Mouse (Mus musculus): ENCODE measurements around the gene Neurl1b.
A peak's percentile ranks its signal among the peaks of the same experiment; 100 is the strongest.

Gene Neurl1b

DNA sequence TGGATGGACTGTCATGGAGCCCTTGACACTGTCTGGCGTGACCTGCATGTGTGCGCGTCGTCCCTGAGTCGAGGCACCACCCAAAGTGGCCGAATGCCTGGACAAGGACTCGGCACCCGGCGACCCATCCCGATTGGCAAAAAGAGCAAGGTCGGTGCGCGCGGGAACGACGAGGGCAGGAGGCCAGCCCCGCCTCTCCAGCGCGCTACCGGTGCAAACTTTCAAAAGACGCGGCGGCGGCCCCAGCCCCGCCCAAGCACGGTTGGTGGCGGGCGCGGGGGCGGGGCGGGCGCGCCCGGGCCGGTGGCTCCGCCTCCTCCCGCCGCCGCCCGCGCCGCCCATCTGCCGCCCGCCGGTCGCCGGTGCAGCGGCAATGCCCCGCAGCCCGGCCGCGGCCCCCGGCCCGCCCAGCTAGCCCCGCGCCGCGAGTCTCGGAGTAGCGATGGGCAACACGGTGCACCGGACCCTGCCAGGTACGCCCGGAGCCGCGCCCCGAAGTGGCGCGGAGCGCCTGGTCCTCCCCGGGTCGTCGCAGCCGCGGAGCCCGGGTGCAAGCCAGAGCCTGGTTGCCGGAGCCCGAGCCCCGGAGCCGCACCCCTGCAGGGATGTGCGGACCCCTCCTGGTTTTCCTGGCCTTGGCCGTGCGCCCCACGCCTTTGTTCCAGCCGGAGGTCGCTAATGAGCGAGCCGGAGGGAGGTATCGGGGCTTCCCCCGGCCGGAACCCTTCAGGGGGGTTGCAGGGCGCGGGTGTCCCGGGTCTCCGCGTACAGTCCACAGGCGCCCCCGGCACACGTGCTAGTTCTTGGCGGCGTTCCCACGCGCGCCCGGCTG is at the start of gene Neurl1b:
Neurl1b (plus strand) TSS at position 307 of the 832 bp plus-strand sequence.
- peak; percentile 65 to 71 for DNase-seq (ENCODE audit: low spot score in 2 of 2)

DNA sequence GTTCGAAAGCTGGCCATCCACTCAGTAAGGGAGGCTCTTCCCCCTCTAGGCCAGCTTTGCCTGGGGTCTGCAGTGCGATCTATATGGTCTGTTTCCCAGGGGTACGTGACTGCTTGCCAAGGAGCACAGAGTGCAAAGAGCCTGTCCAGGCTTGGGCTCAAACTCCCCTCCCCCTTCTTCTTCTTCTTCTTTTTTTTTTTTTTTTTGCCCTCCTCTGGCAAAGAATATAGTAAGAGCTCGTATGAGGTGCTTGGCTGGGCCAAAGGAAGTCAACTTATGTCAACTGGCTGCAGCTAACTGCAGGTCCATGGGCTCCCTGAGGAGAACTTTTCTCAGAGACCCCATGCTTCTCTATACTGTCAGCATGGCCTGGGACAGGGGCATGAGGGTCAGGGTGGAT is 47.8 kb upstream of the Neurl1b start:
- no peak for DNase-seq (ENCODE audit: low spot score in 2 of 2)

DNA sequence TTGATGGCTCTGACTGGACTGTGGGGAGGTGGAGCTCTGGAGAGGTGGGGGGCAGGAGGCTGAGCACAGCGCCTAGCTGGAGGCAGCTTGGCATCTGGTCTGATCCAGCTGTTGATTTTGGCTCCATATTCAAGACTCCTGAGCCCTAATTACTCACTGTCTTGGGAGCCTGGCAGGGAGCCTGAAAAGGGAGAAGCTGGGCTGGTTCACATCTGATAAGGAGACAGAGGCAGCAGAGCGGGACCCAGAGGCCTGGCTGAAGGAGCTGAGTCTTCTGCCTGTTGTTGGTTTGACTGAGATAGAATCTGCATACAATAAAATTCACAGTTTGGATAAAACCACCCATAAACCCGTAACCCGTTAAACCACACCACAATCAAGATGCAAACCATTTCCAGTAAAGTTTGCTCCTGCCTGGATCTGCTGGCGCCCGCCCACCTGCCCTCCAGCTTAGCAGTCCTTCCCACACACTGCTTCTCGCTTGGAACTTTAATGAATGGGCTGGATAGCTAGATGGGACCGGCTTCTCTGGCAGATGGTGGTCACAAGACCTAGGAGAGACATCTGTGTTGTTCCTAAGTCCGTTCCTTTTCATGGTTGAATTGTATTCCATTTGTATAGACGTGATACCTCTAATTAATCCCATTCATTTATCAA is 46.2 kb upstream of the Neurl1b start:
- no peak for DNase-seq (ENCODE audit: low spot score in 2 of 2)

DNA sequence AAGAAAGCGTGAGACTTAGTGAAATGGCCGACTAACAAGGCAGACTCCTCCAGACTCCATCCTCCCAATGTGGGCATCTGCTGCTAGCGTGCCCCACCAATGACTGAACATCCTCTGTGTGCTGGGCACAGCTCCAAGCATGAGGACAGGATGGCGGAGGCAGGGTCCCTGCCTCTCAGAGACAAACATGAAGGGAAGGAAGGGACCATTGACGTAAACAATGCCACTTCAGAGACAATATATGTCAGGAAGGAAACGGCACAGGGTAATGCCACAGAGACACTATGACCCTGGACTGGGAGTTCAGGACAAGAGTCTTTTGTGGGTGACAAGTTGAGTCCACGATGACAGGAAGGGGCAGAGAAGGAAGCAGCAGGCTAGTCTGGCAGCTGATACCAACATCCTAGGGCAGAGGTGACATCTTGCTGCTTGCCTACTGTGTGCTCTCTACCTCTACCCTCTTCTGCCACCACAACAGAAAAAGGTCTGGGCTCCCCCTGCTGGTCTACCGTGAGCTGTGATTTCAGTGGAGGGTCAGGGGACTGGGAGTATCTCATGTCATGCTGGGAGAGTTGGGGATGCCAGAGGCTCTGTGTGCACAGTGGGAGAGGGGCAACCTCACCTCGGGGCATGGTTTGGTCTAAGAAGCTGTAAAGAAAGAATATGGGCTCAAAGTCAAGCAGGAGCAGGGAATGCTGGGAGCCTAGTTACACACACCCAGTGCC is 43.9 kb upstream of the Neurl1b start:
- peak; percentile 75 to 80 for DNase-seq (ENCODE audit: low spot score in 2 of 2)

DNA sequence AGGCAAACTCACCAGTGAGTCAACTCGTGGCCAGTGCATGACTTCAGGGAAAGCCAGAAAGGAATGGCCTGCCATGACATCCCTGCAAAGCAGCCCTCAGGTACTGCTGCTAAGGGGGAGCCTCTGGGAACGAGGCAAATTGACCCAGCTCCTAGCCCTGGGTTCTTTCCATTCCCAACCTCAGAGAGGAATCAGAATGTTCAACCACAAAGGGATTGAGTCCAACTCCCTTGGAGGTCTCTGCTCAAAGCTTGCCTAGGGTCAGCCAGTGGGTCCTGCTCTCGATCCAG is 43.4 kb upstream of the Neurl1b start:
- no peak for DNase-seq (ENCODE audit: low spot score in 2 of 2)

DNA sequence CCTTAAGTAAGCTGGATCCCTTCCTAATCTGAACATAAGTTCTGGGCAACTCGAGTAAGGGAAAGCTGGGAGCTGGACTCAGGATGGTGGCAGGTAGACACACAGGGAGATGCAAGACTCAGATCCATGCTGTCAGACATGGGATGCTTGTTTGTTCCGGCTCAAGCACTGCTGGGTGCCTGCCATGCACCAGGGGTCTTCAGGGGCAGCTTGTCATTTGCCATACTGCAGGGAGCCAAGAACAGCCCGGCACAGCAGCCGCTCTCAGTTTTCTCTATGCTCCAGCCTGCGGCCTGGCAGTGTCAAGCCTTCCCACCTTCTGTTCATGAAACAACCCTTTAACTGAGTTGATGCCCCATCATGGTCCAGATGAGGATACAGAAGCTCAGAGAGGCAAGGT is 41.4 kb upstream of the Neurl1b start:
- DNase-seq (ENCODE audit: low spot score in 2 of 2), result no peak

DNA sequence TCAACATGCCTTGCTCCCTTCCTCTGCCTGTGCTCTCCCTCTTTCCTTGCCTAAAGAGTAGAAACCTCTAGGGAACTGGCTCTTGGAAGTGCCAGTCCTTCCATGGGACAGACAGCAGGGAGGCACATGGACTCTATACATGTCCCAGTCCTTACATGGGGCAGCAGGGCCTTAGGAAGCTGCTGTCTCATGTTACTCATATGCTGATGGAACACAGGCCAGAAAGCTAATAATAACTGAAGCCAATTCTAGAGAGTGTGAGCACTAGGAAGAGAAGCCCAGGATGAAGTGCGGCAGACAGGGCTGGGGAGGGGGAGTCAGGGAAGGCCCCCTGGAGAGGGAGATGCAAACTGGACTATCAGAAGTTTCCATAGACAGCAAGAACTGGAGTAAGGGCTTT is 38.2 kb upstream of the Neurl1b start:
- no peak for DNase-seq (ENCODE audit: low spot score in 2 of 2)

DNA sequence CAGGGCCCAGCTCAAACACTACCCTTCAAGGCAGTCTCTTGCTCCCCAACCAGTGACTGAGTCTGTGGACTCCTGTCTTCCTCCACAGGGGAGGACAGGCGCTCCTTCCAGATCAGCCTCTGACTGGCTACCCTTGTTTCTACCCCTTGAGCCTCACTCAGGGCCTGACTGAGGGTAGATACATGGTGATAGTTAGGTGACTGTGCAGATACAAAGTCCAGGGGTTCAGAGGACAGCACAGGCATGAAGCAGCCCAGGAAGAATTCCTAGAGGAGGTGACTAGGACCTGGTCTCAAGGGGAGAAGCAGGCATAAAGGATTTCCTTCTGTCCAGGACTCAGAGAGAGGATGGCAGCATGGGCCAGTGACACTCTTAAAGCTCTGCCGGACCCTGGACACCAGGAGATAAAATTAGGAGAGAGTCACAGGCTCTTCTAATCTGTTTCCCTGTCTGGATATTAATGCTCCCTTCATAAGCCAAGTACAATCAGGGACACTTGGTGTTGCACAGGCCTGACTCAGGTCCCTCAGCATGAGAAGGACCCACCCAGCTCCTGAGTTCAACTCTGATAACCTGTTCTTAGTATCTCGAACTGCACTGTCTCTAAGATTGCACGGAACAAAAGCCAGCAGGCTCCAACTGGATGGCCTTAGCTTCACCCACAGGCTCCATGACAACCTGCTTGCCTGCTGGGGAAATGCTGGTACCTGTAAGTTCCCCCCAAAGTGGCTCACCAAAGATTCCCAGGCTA is 37.5 kb upstream of the Neurl1b start:
- no peak for DNase-seq (ENCODE audit: low spot score in 2 of 2)

DNA sequence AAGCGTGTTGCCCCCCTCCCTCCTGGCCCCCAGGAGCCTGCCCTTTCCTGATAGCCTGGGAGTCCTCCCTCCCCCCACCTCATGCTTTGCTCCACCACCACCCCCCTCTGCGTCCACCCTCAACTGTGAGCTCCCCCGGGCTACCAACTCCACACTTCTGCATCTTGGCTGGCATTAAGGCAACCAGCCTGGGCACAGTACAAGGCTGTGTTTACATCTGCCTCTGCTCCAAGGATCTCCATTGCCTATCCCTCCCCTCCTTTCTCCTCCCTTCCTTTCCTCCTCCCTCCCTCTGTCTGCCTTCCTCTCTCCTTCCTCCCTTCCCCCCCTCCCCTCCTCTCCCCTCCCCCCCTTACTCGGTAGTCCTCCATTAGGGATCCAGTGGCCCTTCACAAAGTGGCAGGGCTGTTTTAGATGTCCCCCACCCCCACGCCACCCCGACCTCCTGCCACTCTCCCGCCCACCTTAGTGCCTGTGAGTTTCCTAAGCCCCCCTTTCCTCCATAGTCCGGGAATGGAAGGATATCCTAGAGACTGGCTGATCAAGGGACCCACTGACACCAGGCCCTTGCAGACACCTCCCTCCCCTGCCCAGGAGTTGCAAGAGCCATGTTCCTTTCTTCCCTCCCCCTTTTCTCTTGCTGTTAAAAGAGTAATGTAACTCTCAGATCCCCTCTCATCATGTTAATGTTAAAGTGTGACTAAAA is 34.2 kb upstream of the Neurl1b start:
- DNase-seq (ENCODE audit: low spot score in 2 of 2), result no peak

DNA sequence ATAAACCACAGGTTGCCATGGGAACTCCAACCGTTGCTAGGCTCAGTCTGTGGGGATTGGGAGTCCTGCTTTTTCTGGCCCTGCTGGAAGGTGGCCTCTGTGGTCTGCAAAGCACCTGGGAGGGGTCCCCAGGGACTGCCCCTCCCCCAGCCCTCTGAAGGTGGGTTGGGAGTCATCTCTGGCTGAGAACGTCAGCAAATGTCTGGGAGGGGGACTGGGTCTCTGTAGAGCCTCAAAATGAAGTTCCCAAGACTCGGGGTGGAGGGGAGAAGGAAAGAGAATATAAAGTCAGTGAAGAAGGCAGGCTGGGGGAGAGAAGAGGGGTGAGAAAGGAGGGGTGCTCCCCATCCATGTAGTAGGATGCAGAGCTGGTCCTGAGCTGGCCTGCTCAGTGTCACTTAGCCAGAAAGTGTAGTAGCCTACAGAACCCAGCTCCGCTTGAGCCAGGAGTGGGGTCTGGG is 33.6 kb upstream of the Neurl1b start:
- peak; percentile 86 to 92 for DNase-seq (ENCODE audit: low spot score in 2 of 2)

DNA sequence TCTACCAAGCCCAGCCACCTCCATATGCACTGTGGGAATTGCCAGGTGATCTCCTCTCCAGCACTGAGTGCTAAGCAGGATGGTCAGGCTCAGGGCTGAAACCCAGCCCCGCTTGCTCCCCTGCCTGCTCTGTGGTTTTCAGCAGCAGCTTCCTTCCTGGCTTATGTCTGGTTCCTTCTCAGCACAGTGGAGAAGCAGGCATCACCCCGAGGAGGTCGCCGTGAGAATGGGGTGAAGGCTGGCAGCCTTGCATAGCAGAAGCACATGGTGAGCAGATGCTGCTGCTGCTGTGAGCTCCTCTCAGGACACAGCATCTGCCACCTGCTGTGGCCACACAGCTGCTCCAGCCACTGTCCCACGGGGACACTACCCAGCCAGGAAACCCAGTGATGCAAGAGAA is 33.0 kb upstream of the Neurl1b start:
- DNase-seq (ENCODE audit: low spot score in 2 of 2), result peak in 1 of 2 experiments; percentile 58

DNA sequence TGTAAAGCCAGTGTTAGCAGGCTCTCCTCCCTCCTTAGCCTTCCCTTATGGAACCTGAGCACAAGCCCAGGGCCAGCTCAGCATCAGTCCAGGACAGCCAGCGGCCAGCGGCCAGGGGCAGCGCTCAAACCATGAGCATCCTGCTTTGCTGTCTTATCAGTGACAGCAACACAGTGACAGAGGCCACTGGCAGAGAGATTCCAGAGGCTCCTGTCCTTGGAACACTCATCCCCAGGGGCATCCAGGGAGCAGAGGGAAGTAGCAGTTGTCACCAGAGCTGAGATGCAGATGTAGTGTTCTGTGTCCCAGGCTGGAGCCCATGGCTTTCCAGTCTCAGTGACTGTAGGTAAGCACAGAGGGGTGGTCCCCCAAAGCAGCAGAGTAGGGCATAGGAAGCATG is 32.5 kb upstream of the Neurl1b start:
- DNase-seq (ENCODE audit: low spot score in 2 of 2), result no peak

DNA sequence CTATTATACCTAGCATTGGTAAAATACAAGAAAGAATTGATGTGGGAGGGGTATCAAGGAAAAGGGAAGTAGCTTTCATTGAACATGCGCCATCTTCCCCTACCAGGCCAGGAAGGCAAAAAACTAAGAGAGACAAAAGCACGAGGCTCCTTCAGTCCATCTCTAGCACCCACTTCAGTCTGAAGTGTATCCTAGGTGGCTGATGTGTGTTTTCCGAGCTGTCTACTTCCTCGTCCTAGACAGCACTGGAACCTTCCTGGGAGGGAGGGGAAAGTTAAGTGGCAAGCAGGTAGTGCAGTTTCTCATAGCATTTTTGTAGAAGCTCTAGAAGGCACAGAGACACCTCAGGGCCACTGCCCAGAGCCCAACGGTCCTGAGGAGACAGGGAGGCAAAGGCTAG is 31.9 kb upstream of the Neurl1b start:
- DNase-seq (ENCODE audit: low spot score in 2 of 2), result no peak

DNA sequence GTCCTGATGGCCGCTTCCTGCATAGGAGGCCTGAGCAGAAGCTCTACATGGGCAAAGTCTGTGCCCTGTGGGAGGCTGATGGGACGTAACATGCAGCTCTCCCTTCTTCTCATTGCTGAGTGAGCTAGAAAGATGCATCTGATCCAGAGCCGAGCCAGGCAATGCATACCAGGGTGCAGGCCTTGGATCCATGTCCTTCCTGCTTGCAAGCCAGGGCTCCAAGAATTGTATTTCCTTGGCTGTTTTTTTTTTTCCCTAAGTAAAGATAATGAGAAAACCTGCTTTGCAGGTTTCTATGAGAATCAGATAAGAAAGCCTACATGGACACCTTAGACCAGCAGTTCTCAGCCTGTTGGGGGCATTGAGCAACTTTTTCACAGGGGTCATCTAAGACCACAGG is 30.5 kb upstream of the Neurl1b start:
- no peak for DNase-seq (ENCODE audit: low spot score in 2 of 2)

DNA sequence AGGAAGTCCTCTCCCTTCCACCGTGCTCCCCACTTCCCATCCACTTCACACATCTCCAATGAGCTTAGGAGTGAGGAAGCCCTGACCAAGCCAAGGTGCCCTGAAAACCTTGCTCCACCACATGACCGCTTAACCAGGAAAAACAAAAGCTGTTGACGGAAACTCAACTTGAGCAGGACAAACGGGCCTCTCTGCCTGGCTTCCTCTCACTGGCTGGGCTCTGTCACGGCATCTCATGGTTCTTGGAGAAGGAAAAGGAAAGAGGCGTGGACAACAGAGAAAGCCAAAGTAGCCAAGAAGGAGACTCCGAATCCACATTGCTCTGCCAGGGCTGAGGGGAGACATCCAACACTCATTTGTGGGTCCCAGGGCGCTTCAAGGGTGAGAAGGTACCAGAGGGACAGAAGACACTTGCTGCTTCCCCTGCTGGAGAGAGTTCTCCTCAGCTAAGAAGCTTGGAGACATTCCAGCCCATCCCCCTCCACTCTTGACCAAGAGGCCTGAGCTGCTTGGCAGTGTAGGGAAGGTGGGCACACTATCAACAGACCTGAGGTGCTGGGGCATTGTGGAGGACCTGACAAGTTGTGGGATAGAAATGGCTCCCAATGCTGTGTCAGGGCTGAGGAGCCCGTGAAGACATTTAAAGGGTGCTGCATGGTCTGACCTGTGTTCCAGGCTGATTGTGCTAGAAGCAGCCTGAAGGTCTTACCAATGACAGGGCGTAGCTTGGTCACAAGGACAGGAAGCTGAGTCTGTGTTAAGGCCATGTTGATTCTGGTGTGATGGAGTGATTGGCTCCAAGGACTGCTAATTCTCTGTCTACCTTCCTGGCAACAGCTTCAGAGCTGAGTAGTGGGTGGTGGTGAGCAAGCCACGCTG is 29.1 kb upstream of the Neurl1b start:
- DNase-seq (ENCODE audit: low spot score in 2 of 2), result no peak

DNA sequence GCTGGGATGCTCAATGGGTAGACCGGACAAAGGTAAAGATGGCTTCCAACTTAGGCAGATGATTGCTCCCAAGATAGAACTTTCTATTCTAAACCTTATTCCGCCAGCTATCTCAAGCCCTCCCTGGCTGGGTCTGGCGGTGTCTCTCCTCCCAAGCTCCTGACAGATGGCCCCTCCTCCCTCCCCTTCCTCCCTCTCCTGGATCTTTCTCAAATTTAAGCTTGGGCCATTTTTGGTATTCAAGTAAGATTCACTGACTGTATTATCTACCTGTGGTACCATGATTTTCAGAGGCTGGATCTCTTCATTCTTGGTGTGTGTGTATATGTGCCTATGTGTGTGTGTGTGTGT is 28.5 kb upstream of the Neurl1b start:
- no peak for DNase-seq (ENCODE audit: low spot score in 2 of 2)

DNA sequence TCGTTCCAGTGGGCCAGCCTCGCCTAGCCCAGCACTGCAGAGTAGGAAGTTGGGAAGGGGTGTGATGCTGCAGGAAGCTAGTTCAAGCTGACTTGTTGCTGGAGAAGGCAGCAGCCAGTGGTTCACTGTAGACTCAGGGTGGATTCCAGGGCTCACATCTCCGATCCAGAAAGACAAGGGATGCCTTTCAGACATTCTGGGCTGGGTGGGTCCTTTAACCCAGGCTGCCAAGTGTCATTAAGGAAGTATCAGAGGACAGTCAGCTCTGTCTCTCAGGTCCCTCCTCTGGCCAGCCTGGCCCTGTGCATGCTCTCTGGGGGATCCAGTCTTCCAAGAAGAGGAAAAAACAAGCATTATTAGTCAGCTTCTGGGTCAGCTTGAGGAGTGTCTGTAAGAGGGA is 26.5 kb upstream of the Neurl1b start:
- DNase-seq (ENCODE audit: low spot score in 2 of 2), result no peak

DNA sequence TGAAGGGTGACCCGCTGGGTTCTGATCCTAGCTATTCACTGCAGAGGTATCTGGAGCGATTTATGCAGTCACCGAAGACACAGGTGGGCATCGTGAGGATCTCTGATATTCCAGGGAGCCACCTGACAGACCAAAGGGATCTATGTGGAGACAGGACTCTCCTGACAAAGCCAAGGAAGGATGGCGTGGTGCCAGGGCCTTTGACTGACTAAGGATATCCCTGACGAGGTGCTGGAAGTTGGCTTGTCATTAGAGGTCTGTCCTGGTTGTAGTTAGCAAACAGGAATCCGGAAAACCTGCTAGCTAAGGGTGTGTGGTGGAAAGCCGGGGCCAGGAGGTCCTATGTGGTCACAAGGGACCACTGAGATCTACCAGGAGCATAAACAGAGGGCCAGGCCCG is 25.4 kb upstream of the Neurl1b start:
- DNase-seq (ENCODE audit: low spot score in 2 of 2), result no peak

DNA sequence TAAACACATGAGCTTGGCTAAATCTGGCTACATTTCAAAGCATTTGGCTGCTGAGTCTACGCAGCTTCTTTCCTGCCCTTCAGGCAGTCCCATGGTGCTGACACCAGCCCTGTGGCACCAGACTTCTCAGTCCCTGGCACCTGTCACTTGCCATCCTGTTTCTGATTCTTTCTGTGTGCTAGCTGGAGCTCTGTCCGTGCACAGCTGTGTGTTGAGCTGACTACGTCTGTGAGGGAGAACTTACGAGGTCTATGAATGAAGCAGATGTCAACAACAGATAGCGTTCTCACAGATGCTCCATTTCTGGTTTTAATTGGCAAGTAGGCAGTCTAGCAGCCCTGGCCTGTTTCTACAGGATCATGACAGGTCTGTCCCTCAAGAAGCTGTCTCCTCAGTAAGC is 24.0 kb upstream of the Neurl1b start:
- DNase-seq (ENCODE audit: low spot score in 2 of 2), result no peak

DNA sequence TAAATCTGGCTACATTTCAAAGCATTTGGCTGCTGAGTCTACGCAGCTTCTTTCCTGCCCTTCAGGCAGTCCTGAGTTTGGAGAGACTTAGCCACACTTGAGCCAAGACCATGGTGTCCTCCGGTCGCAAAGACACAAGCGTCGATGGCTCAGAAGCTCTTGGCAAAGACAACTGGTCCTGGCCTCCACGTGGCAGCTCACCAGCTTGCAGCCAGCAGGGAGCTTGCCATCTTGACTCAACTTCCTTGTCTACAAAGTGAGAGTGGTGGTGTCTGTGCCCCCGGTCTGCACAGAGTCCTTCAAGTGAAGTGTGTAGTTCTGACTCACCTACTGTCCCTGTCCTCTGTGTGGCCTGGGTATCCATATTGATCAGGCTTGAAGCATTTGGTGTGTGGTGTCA is 22.3 kb upstream of the Neurl1b start:
- DNase-seq (ENCODE audit: low spot score in 2 of 2), result no peak

DNA sequence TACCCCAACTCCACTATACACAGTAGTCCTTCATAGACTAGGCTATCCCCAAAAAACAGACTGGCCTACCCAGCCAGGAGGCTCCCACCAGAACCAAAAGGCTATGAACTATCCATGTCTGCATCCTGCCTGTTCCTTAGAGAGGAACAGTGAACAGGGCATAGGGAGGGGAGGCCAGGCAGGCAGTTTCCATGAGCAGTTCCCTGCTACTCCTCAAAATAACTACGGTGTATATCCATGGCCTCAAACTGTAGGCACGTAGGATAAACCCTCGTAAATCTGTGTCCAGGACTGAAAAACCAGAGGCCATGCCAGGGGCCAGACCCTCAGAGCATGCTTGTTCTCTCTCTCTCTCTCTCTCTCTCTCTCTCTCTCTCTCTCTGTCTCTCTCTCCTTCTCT is 17.9 kb upstream of the Neurl1b start:
- no peak for DNase-seq (ENCODE audit: low spot score in 2 of 2)

Measured in right cerebral cortex, postnatal 10 days (tissue).